Mouse (Mus musculus) spleen, embryonic (tissue): ENCODE measurements at regions not wholly inside any gene's neighbourhood (a gene's known extent, or its start where the extent isn't known, plus 50 kb on each side); places are given as distances from the start of the nearest gene placed in this dataset.

ENCODE experiments used
- CTCF ChIA-PET: fragments of 350-600 bp; sonication (Branson Sonifier 250); formaldehyde crosslinking; loops from one replicate; lab custom pipeline; 2022; lab: Charles Lee

- CTCF ChIA-PET: no interaction called here
Observed at GRCm38 (mm10) chrX:99415701-99416100, 55.4 kb downstream of the Pja1 start.

- CTCF ChIA-PET: no interaction called here
Observed at GRCm38 (mm10) chrX:99410942-99411341, 60.1 kb downstream of the Pja1 start.

- CTCF ChIA-PET: no interaction called here
Observed at GRCm38 (mm10) chrX:99409858-99410257, 61.2 kb downstream of the Pja1 start.

GRCm38 (mm10) chrX:99409331-99409730 lies 61.7 kb downstream of the Pja1 start:
- CTCF ChIA-PET: no interaction called here

- CTCF ChIA-PET: no interaction called here
Observed at GRCm38 (mm10) chrX:99408804-99409203, 62.3 kb downstream of the Pja1 start.

GRCm38 (mm10) chrX:99405843-99406242 lies 65.2 kb downstream of the Pja1 start:
- CTCF ChIA-PET: no interaction called here

GRCm38 (mm10) chrX:99403521-99404149 lies 67.4 kb downstream of the Pja1 start:
- CTCF ChIA-PET: interaction anchor here (0.7 kb wide), 1 partner anchor 58 kb away, joined by 8 read pairs; no protein-coding TSS in a partner anchor

- CTCF ChIA-PET: interaction anchor here (0.7 kb wide), 1 partner anchor 58 kb away, joined by 8 read pairs; no protein-coding TSS in a partner anchor
Observed at GRCm38 (mm10) chrX:99402841-99403520, 68.1 kb downstream of the Pja1 start.

- CTCF ChIA-PET: no interaction called here
Observed at GRCm38 (mm10) chrX:99397344-99397743, 73.7 kb downstream of the Pja1 start.

- CTCF ChIA-PET: no interaction called here
Observed at GRCm38 (mm10) chrX:99396180-99396579, 74.9 kb downstream of the Pja1 start.

- CTCF ChIA-PET: no interaction called here
Observed at GRCm38 (mm10) chrX:99395067-99395466, 76.0 kb downstream of the Pja1 start.

GRCm38 (mm10) chrX:99391628-99392027 lies 79.4 kb downstream of the Pja1 start:
- CTCF ChIA-PET: no interaction called here

GRCm38 (mm10) chrX:99390462-99390838 lies 80.6 kb downstream of the Pja1 start:
- CTCF ChIA-PET: no interaction called here

GRCm38 (mm10) chrX:99389778-99390461 lies 81.2 kb downstream of the Pja1 start:
- CTCF ChIA-PET: no interaction called here

- CTCF ChIA-PET: no interaction called here
Observed at GRCm38 (mm10) chrX:99370711-99371110, 100.4 kb downstream of the Pja1 start.

- CTCF ChIA-PET: no interaction called here
Observed at GRCm38 (mm10) chrX:99369258-99369900, 101.7 kb downstream of the Pja1 start.

GRCm38 (mm10) chrX:99364072-99364471 lies 107.0 kb downstream of the Pja1 start:
- CTCF ChIA-PET: no interaction called here

- CTCF ChIA-PET: no interaction called here
Observed at GRCm38 (mm10) chrX:99360095-99360890, 110.8 kb downstream of the Pja1 start.

GRCm38 (mm10) chrX:99358784-99359183 lies 112.3 kb downstream of the Pja1 start:
- CTCF ChIA-PET: no interaction called here

GRCm38 (mm10) chrX:99358051-99358617 lies 112.9 kb downstream of the Pja1 start:
- CTCF ChIA-PET: no interaction called here

- CTCF ChIA-PET: no interaction called here
Observed at GRCm38 (mm10) chrX:99355128-99355527, 115.9 kb downstream of the Pja1 start.
